Mouse (Mus musculus) intestine, embryonic 16.5 days (tissue): ENCODE data around the gene Ctcfl. TPM values are rescaled to one million over a fixed set of nuclear protein-coding genes. Genes with fewer than 3 reads are reported as not detected.

ENCODE experiments used
- ATAC-seq: fragments of 200-750 bp; cut with Nextera tagmentation; 2 replicates; pipeline ENCODE4 v1.8.0; 2017; ENCODE audit warnings: moderate TSS enrichment, moderate library complexity
- H3K27ac ChIP-seq: fragments of 300-500 bp; sonication (generic); 2 replicates; pipeline ENCODE4 v1.5.1; 2014; ENCODE audit warnings: mild to moderate bottlenecking, low read length
- H3K27me3 ChIP-seq: fragments of 300-500 bp; sonication (generic); replicated peaks from 2 replicates; pipeline ENCODE4 v1.6.1; 2014; ENCODE audit warnings: low read length, control low read depth, mixed read lengths; ENCODE audit not compliant: control insufficient read depth, insufficient read depth
- H3K36me3 ChIP-seq: fragments of 300-500 bp; sonication (generic); 2 replicates; pipeline ENCODE4 v1.6.1; 2014; ENCODE audit warnings: low read length, control low read depth; ENCODE audit not compliant: control insufficient read depth, insufficient read depth
- H3K4me1 ChIP-seq: fragments of 300-500 bp; sonication (generic); 2 replicates; pipeline ENCODE4 v1.6.1; 2014; ENCODE audit warnings: low read length, control low read depth, mixed read lengths; ENCODE audit not compliant: control insufficient read depth, insufficient read depth
- H3K4me2 ChIP-seq: fragments of 300-500 bp; sonication (generic); 2 replicates; pipeline ENCODE4 v1.6.1; 2014; ENCODE audit warnings: low read depth, low read length, control low read depth
- H3K4me3 ChIP-seq: fragments of 300-500 bp; sonication (generic); 2 replicates; pipeline ENCODE4 v1.5.1; 2014; ENCODE audit warnings: mild to moderate bottlenecking, low read length
- H3K9ac ChIP-seq: fragments of 300-500 bp; sonication (generic); 2 replicates; pipeline ENCODE4 v1.6.1; 2014; ENCODE audit warnings: low read depth, low read length
- H3K9me3 ChIP-seq: fragments of 300-500 bp; sonication (generic); 2 replicates; pipeline ENCODE4 v1.6.1; 2016; ENCODE audit warnings: low read length, control low read depth; ENCODE audit not compliant: control insufficient read depth
- WGBS: fragments of 180-500 bp; shearing (Covaris S2); extraction: QIAGEN DNeasy Blood & Tissue Kit; methylation state at CpG from one replicate; pipeline ENCODE4 v1.1.7; 2014; 5-methylcytosine and 5-hydroxymethylcytosine counted together
- polyA plus RNA-seq: library from polyadenylated mRNA; unstranded; fragments of >200 nt; fragmentation: Nextera tagmentation; extraction: Ambion mirVana; gene quantifications from 2 replicates; pipeline ENCODE4 v1.2.1, GENCODE M21; 2015

Ctcfl gene
- polyA plus RNA-seq, 1 experiment from 2014 or later, result 0.22 TPM

GRCm38 (mm10) chr2:173049231-173049630 is 70.1 kb downstream of the Ctcfl start:
- H3K4me1 ChIP-seq, result peaks cover 22% of the 10 kb centered on the region

GRCm38 (mm10) chr2:173048041-173048745 is 71.1 kb downstream of the Ctcfl start:
- Histone ChIP-seq H3K9me3 (no peaks in the 10 kb centered on the region), H3K27ac (no peak overlapping the region), H3K27me3 (no peaks in the 10 kb centered on the region), H3K4me1 (peaks cover 22% of the 10 kb centered on the region), H3K9ac (no peak overlapping the region), H3K4me3 (no peak overlapping the region), H3K4me2 (no peak overlapping the region), H3K36me3 (no peaks in the 10 kb centered on the region)
- ATAC-seq, result no peak
- 57% methylated on average over 17 of the region's 17 CpGs for WGBS

More at GRCm38 (mm10) chr2:173049231-173049630, 70.1 kb downstream of the Ctcfl start:
- no peaks in the 10 kb centered on the region for H3K27me3 ChIP-seq
- H3K4me2 ChIP-seq, result no peak overlapping the region
- H3K9me3 ChIP-seq, result no peaks in the 10 kb centered on the region
- ATAC-seq, result no peak
- H3K36me3 ChIP-seq, result no peaks in the 10 kb centered on the region
- H3K4me3 ChIP-seq, result no peak overlapping the region
- no peak overlapping the region for H3K9ac ChIP-seq
- H3K27ac ChIP-seq, result no peak overlapping the region
- WGBS, result 78% methylated on average over 3 of the region's 3 CpGs

GRCm38 (mm10) chr2:173047471-173047870 is 71.9 kb downstream of the Ctcfl start:
- 70% methylated on average over 5 of the region's 5 CpGs for WGBS
- no peak overlapping the region for H3K4me3 ChIP-seq
- H3K27ac ChIP-seq, result no peak overlapping the region
- H3K9ac ChIP-seq, result no peak overlapping the region
- H3K27me3 ChIP-seq, result no peaks in the 10 kb centered on the region
- no peaks in the 10 kb centered on the region for H3K36me3 ChIP-seq
- no peak overlapping the region for H3K4me2 ChIP-seq
- no peaks in the 10 kb centered on the region for H3K9me3 ChIP-seq
- no peak for ATAC-seq
- peaks cover 22% of the 10 kb centered on the region for H3K4me1 ChIP-seq

DNA sequence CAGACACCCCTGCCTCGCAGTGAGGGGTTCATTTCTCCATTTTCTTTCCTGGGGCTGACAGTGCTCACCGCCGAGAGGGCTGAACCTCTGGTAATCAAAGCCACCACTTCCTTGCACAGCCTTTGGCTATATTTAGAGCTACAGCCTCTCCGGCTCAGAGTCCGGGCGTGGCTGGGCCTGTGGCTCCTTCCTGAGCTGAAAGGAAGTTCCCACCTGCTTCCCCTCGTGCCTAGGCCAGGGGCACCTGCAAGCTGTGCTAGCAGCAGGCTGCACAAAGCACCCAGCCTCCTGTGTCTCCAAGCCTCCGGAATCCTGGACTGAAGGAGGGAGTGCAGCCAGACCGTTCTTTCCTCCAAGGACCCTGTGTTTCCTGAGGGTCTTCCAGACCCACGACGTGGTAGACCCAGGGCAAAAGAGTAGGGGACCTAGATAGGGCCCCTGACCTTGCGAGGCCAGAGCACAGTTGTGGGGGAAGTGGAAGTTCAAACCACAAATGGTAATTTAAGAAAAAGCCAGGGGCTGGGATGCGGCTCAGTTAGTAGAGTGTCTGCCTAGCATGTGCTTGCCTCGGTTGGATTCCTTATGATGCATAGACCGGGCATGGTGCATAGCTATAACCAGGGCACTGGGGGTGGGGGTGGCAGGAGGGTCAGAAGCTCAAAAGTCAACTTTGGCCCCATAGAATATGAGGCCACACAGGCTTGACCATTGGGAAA is 72.6 kb downstream of the Ctcfl start:
- 0 out of 2 replicates have a peak overlapping the region, but pooled peaks have one; percentile 30 for H3K27ac ChIP-seq
- ATAC-seq, result peak; percentile 14; the same call in 1 of the 2 replicates
- H3K4me3 ChIP-seq, result no peak overlapping the region
- no peaks in the 10 kb centered on the region for H3K9me3 ChIP-seq
- WGBS, result 69% methylated on average over 15 of the region's 15 CpGs
- H3K4me2 ChIP-seq, result no peak overlapping the region
- no peaks in the 10 kb centered on the region for H3K36me3 ChIP-seq
- H3K4me1 ChIP-seq, result peaks cover 22% of the 10 kb centered on the region
- H3K9ac ChIP-seq, result peak overlapping the region; percentile 46
- no peaks in the 10 kb centered on the region for H3K27me3 ChIP-seq

DNA sequence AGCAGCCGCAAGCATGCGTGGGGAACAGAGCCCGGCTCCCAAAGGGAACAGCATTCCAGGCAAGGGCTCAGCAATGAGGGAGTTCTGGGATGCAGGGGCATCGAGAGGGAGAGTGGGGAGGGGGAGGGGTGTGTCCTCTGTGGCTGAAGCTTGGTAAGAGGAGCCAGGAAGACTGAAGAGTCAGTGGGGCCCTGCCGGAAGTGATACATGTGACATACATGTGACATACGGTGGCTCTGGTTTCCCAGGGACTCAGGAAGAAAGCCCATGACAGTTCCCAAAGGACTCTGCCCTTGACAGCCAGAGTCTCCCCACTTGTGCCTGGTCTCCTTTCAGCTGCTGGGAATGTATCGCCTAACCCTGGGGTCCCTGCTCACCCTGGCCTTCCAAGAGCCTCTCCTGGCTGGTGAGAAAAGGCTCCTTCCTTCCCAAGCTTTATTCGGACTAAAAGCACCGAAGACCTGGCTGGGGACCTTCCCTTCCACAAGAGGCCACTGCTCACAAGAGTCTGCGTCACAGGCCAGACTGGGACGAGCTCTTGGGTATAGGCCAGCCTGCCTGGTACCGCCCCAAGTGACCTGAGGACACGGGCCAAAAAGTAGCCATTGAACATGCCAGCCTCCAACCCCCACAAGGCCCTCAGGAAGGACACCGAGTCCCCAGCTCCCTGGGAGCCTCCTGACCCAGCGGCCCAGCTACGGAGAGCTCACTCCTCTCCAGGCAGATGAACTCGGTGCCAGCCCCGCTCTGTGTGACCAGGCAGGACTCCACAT is 74.9 kb downstream of the Ctcfl start:
- no peak overlapping the region for H3K4me2 ChIP-seq
- peaks cover 12% of the 10 kb centered on the region for H3K4me1 ChIP-seq
- H3K27ac ChIP-seq, result no peak overlapping the region
- H3K27me3 ChIP-seq, result no peaks in the 10 kb centered on the region
- H3K36me3 ChIP-seq, result no peaks in the 10 kb centered on the region
- H3K9me3 ChIP-seq, result no peaks in the 10 kb centered on the region
- WGBS, result 77% methylated on average over 18 of the region's 18 CpGs
- no peak overlapping the region for H3K4me3 ChIP-seq
- no peak overlapping the region for H3K9ac ChIP-seq
- ATAC-seq, result no peak

Other genes with a start within 250 kb of the Ctcfl start
- gene Bmp7, start 179.2 kb downstream of the Ctcfl start, polyA plus RNA-seq, result 19.6 and 24.9 TPM in 2 replicates
- gene Spo11, start 141.8 kb downstream of the Ctcfl start, polyA plus RNA-seq, result 0.04 and 0.11 TPM in 2 replicates
- gene Rae1, start 119.4 kb downstream of the Ctcfl start, polyA plus RNA-seq, result 110 and 117 TPM in 2 replicates
- gene Rbm38, start 99.0 kb downstream of the Ctcfl start, polyA plus RNA-seq, result 62.6 and 64.6 TPM in 2 replicates
- 14.0 and 19.7 TPM in 2 replicates for gene Pck1, start 33.5 kb upstream of the Ctcfl start, polyA plus RNA-seq
- gene Zbp1, start 99.4 kb upstream of the Ctcfl start, polyA plus RNA-seq, result 0.65 and 1.9 TPM in 2 replicates
- gene Pmepa1, start 157.0 kb upstream of the Ctcfl start, polyA plus RNA-seq, result 4.4 and 4.6 TPM in 2 replicates